Mouse (Mus musculus): ENCODE measurements around the gene Dsn1. TPM values are rescaled to one million over a fixed set of nuclear protein-coding genes. Genes with fewer than 3 reads are reported as not detected.

Dsn1 gene
- total RNA-seq, 2 experiments from 2014 or later = 5.2 to 5.5 TPM

DNA sequence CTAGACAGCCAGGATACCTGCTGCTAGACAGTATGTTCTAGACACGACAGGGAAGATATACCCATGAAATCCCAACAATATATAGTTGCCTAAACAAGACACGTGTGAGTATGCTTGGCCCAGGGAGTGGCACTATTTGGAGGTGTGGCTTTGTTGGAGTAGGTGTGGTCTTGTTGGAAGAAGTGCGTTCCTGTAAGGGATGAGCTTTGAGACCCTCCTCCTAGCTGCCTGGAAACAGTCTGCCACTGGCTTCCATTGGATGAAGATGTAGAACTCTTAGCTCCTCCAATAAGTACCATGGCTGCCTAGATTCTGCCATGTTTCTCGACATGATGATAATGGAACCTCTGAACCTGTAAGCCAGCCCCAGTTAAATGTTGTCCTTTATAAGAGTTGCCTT, 25.7 kb downstream of the Dsn1 start:
- intact Hi-C loops (cut with DNase I) = no loop called here
- DNase-seq (ENCODE audit: low spot score in 2 of 2) = no peak

DNA sequence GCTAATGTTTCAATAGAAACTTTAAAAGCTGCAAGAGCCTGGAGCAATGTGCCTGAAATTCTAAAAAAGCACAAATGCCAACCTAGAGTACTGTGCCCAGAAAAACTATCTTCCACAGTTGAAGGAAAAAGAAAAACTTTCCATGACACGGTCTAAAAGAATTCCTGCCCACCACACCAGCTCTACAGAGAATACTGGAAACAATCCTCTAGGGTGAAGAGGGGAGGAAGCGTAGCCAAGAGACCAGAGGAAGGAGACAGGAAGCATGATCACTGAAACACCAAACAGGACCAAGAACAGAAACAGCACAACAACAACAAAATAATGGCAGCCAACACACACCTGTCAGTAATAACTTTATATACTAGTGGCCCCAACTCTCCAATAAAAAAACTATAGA, 26.9 kb downstream of the Dsn1 start:
- intact Hi-C loops (cut with DNase I) = no loop called here
- no peak for DNase-seq (ENCODE audit: low spot score in 2 of 2)

DNA sequence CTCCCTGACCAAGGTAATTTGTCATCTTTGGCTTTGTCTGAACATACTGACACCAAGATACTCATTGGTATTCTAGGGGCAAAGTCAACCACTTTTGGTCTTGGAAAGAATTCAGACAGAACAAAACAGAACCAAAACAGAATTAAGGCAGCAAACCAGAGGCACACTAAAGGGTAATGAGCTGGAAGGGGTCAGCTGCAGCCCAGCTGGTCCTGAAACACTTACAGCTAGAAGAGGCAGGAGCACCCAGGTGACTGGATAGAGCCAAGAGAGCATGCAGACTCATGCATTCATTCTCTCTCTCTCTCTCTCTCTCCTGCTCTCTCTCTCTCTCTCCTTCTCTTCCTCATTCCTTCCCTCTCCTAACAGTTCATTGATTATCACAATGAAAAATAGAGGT, 30.2 kb downstream of the Dsn1 start:
- no peak for DNase-seq (ENCODE audit: low spot score in 2 of 2)
- intact Hi-C loops (cut with DNase I) = no loop called here

DNA sequence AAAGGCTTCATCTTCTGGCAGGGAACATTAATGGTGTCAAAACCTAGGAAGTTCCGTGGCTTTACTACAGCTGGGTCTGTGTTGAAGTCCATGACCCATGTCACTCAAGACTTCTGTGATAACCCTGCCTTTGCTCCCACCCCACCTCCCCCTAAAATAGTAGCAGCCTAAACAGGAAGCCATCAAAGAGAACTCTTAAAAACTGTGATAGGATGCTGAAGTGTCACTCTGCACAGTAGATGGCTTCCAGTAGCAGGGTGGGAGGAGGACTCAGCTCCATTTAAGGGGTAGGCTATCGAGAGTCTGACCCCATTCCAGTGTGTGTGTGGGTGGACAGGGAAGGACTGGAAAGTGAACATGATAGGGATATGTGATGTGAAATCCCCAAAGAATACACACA, 32.0 kb downstream of the Dsn1 start:
- intact Hi-C loops (cut with DNase I) = no loop called here
- no peak for DNase-seq (ENCODE audit: low spot score in 2 of 2)

DNA sequence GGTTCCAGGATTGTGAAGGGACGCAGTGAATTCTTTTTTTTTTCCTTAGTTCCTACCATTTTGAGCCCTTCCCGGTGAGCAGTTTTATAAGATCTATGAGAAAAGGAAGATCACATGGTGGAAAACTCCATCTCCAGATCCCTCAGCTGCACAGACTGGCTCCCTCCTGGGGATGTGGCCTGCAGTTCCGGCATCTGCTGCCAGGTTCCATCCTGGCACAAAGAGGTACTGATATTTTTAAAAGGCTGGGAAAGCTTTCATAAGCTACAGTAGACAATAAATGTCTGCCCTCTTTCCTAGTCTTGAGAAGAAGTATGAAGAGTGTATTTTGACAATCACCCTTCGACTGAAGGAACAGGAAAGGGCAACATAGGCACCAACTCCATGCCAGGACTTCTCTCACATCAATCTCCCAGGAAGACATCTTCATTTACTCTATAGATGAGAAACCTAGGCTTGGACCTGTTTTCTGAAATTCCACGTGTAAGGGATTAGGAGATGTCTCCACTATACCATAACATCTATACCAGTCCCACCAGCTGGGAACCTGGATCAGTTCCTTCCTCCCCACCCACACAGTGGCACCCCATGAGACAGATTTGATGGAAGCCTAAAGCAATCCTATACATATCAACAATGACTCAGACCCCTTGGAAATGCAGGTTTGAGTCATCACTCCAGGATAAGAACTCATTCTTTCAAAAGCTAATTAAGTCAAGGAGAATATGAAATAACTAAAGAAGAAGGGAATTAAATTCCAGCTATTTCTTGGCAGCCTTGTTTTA, 33.4 kb downstream of the Dsn1 start:
- peak; percentile 65 to 80 for DNase-seq (ENCODE audit: low spot score in 2 of 2)
- intact Hi-C loops (cut with DNase I) = no loop called here

DNA sequence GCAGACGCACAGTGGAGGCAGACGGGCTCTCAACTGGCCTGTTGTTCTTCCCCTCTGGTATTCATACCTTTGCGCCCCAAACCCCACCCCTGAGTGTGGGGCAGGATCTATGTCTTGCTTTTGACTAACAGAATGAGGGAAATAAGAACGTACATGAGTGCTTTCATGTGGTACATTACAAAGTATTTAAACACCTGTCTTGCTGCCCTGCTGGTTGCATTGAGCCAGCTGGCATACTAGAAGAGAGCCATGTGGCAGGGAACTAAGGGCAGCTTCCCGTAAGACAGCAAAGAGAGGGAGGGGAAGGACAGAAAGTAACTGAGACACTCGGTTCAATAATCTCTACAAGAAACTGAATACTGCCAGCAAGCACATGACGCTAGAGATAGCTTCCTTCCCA, 36.7 kb downstream of the Dsn1 start:
- intact Hi-C loops (cut with DNase I) = no loop called here
- no peak for DNase-seq (ENCODE audit: low spot score in 2 of 2)

DNA sequence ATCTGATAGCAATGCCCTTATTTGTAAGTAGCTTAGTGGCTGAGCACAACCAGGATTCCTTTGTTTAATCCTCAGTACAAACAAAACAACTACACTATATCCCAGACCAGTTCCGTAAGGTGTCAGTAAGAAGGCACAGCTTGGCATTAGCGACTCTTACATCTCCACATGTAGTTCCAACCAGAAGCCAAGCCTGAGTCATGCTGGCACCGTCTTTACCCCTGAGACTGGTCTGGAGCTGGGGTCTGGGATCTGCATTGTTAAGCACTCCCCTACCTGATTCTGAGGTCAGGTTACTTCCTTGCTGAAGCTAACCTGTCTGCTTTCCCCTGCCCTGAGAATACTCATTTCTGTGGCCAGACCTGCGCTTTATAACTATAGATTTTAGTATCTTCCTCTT, 38.5 kb downstream of the Dsn1 start:
- DNase-seq (ENCODE audit: low spot score in 2 of 2) = no peak
- intact Hi-C loops (cut with DNase I) = no loop called here

DNA sequence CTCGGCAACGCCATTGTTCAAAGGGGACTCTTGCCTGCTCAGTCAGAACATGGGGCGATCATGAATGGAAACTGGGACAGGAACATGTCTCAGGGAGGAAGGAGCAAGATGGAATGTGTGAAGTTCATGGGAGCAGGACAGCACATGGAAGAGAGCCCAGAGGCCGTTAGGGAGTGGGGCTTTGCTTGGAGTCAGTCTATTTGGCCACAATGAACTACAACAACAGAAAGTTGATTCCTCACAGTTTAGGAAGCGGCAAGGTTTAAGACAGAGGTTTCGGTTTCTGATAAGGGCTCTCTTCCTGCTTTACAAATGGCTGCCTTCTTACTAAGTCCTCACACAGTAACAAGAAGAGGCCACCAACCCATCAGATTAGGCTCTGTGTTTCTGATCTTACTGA, 39.6 kb downstream of the Dsn1 start:
- intact Hi-C loops (cut with DNase I) = no loop called here
- DNase-seq (ENCODE audit: low spot score in 2 of 2) = no peak

DNA sequence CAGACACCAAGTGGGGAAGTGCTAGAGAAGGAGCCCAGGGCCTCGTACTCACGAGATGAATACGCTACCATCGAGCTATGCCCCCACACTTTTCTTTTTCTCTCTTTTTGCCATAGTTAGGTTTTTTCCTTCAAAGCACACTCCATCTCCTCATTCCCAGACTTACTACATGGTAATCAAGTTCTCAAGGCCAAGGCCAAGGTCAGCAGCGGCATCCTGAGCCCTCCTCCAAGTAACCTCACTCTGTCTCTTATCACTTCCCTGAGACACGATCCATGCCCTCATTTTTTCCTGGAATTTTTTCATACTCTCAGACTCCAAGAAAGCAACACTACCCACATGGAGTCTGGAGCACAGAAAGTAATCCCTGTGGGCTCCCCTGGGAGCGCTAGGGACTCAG, 43.1 kb downstream of the Dsn1 start:
- intact Hi-C loops (cut with DNase I) = no loop called here
- DNase-seq (ENCODE audit: low spot score in 2 of 2) = no peak

DNA sequence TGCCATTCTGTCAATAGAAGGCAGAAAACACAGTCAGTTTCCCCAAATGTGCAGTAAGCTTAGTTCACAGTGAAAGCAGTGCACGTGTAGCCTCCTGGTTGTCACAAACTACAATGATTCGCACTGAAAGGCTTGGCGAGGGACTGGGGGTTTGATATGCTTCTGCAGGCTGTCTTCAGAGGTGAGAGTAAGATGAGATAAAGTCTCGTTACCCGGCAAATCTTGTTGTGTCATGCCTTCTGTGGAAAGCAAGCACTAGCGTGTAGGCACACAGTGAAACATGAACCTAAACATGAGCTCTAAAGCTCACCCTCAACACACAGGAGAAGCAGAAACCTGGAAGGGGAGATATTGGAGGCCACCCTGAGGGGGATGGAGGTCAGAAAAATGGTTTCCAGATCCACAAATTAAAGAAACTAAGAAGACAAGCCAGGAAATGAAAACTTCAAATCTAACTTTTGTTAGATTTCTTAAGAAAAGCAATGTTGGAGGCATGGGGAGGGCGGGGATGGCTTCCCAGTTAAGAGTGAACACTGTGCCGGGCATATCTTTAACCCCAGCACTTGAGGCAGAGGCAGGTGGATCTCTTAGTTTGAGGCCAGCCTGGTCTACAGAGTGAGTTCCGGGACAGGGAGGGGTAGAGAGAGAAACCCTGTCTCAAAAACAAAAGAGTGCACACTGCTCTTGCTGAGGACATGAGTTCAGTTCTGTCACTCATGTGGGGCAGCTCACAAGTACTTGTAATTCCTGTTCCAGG, 48.3 kb downstream of the Dsn1 start:
- intact Hi-C loops (cut with DNase I) = no loop called here
- DNase-seq (ENCODE audit: low spot score in 2 of 2) = no peak

DNA sequence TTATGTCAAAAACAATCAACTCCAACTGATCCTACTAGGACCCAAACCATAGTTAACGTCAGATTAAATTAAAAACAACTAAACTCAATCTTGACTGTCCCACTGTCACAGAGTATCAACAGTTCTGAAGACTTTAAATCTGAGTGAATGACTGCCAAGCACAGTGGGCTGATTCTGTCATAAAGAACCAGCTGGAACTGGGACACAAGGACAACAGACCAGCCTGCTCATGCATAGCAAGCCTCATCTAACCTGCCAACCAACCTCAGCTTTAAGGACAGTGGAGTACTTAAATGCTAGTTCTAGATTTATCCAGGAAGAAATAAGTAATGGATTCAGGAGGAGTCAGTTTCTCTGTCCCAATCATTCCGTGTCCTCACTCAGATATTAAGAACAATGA, 49.9 kb downstream of the Dsn1 start:
- intact Hi-C loops (cut with DNase I) = no loop called here
- DNase-seq (ENCODE audit: low spot score in 2 of 2) = no peak

DNA sequence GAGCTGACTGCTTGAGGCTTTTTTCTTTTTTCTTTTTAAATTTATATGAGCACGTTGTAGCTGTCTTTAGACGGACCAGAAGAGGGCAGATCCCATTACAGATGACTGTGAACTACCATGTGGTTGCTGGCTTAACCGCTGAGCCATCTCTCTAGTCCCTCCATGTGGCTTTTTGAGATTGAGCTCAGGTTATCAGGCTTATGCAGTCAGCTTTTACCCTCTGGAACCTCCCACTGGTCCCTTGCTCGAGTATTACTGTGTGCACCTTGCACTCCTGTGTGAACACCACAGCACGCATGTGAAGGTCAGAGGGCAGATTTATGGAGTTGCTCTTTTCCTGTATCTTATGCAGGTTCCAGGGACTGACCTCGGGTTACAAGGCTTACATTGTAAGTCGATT, 50.6 kb downstream of the Dsn1 start:
- intact Hi-C loops (cut with DNase I) = no loop called here

DNA sequence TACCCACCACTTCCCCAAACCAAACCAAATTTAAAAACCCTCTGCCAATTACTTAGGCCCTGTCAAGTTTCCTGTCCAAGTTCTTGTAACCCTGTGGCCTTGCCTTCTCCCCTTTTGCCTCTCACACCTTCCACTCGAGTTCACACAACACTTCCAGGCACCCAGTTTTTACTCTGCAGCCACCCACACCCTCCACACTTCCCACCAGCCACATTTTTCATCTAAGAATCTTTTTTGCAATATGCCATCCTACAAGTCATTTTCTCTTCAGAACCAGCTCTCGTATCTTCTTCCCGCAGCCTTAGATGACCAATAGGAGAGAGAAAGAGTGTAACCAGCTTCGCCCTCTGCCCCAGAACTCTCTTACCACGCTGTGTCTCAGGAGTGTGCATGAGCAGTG, 52.5 kb downstream of the Dsn1 start:
- intact Hi-C loops (cut with DNase I) = no loop called here
- peak in 1 of 2 experiments; percentile 48 for DNase-seq (ENCODE audit: low spot score in 2 of 2)

More for the DNA sequence above, 50.6 kb downstream of the Dsn1 start:
- DNase-seq (ENCODE audit: low spot score in 2 of 2) = no peak

DNA sequence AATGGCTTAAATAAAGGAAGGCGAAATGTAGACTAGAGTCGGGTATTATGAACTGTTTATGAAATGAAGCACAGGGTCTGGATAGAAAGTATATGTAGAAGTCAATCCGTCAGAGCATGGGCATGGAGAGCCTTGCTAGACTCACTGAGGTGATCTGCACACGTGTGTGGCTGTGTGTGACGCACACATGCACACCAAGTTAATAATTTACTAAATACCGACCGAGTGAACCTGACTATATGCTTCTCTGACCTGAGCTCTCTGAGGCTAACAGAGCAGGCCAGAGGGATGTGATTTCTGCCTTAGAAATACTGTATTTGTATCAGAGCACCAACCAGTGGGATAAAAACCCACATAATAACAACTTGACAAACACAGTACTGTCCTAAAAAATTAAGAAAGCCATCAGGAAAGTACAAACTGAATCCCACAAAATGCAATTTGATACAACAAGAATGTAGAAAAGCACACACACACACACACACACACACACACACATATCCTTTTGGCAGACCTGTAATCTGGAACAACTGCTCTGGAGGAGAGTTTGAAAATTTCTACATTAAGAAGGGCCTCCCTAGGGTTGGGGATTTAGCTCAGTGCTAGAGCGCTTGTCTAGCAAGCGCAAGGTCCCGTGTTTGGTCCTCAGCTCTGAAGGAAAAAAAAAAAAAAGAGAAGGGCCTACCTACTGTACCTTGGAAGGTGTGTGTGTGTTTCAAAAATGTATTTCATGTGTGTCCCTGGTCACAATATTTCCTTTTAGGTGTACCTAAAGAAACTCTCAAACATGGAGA, 55.5 kb downstream of the Dsn1 start:
- no peak for DNase-seq (ENCODE audit: low spot score in 2 of 2)
- intact Hi-C loops (cut with DNase I) = no loop called here

DNA sequence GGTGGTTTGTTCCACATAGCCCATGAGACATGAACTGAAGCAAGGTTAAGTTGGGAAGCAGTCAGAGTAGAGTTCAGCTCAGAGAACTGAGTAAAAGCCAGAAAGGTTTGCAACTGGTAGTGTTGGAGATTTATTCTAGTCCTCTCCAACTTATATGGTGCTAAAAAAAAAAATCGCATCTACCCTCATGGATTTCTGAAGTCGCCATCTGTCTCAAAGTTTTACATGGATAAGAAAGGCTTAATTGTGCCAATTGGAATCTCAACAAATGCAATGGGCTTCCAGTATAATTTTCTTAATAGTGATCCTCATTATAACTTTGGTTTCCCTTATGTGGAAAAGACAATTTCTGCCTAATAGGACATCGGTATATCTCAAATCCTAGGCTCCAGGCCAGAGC, 56.1 kb downstream of the Dsn1 start:
- intact Hi-C loops (cut with DNase I) = no loop called here
- no peak for DNase-seq (ENCODE audit: low spot score in 2 of 2)

Other genes with a start within 250 kb of the Dsn1 start
- gene Myl9, start 231.7 kb downstream of the Dsn1 start, total RNA-seq (2021) = 10 to 100 TPM; 24.1 to 24.2 TPM
- gene Tgif2, start 167.1 kb downstream of the Dsn1 start, total RNA-seq (2021) = 1 to 10 TPM in 1 of 2 experiments, under 1 TPM in 1; 0.88 to 1.5 TPM
- gene 4930518I15Rik, start 149.2 kb downstream of the Dsn1 start, total RNA-seq (2021) = 1 to 10 TPM; 1.3 to 1.9 TPM
- 100 to 1,000 TPM; 113 to 125 TPM for gene Rab5if, start 144.0 kb downstream of the Dsn1 start, total RNA-seq (2021)
- gene Sla2, start 120.0 kb downstream of the Dsn1 start, total RNA-seq (2021) = under 1 TPM; 0.18 to 0.21 TPM
- 100 to 1,000 TPM; 569 to 619 TPM for gene Ndrg3, start 15.1 kb downstream of the Dsn1 start, total RNA-seq (2021)
- 10 to 100 TPM; 38.8 to 41.1 TPM for gene Soga1, start 72.1 kb upstream of the Dsn1 start, total RNA-seq (2021)
- not detected for gene Tldc2, start 79.9 kb upstream of the Dsn1 start, total RNA-seq (2021)
- 10 to 100 TPM; 12.0 to 14.1 TPM for gene Samhd1, start 128.1 kb upstream of the Dsn1 start, total RNA-seq (2021)
- gene Rbl1, start 197.4 kb upstream of the Dsn1 start, total RNA-seq (2021) = 1 to 10 TPM; 1.7 to 1.8 TPM